Mouse (Mus musculus): ENCODE data around the gene Hist1h1e. TPM values are rescaled to one million over a fixed set of nuclear protein-coding genes. Genes with fewer than 3 reads are reported as not detected.

The Hist1h1e gene
- polyA plus RNA-seq, 1 experiment = 1.2 TPM

DNA sequence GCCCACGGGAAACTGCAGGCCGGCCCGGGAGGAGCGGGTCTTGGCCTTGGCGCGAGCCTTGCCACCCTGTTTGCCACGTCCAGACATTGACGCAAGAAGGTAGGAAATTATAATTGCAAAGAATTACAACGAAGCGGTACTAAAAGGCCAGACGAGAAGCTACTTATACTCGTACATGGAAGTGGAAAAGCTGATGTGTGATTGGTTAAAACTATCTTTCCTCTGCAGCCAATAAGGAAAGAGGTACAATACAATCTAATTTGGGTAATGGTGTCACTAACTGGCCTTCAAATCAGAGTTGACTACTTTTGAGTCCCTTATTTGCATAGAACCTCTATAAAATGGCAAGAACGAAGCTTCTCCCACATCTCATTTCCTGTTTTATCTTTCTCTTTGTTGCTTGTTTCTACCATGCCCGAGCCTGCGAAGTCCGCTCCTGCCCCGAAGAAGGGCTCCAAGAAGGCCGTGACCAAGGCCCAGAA, 51.3 kb downstream of the Hist1h1e start, which contains the start of the genes Hist1h2ae and Hist1h2bg:
Hist1h2ae (minus strand) TSS at position 199 of the 482 bp plus-strand sequence.
Hist1h2bg (plus strand) TSS at position 375 of the 482 bp plus-strand sequence.
- Histone ChIP-seq H3K27ac (ENCODE audit: insufficient read depth, low read depth, low read length) (peak within 1 kb of the TSS; percentile 77), H3K4me1 (ENCODE audit: control insufficient read depth, insufficient read depth, low read length) (no peaks in the 10 kb centered on the region; the same call in 1 of the 2 replicates), H3K27me3 (replicated peaks; ENCODE audit: control insufficient read depth, insufficient read depth, low read length) (peaks cover 2% of the 10 kb centered on the region; the same call in 1 of the 2 replicates), H3K36me3 (ENCODE audit: control insufficient read depth, insufficient read depth, low read length) (no peaks in the 10 kb centered on the region), H3K4me3 (ENCODE audit: insufficient read depth, low read depth, low read length) (peak within 1 kb of the TSS; percentile 60)
- TF ChIP-seq CTCF (conservative IDR thresholded peaks at IDR 0.05; ENCODE audit: insufficient read depth, insufficient read length, low read depth, low read length) (no peak), POLR2A (IDR thresholded peaks at IDR 0.05; ENCODE audit: low read depth, low read length) (no peak)
- DNase-seq = peak; percentile 85
- WGBS = under 1% methylated on average over 18 of the region's 18 CpGs

Other genes with a start within 250 kb of the Hist1h1e start
- gene Abt1, start 198.7 kb downstream of the Hist1h1e start, polyA plus RNA-seq (2012; rRNA removed) = 3.3 and 3.9 TPM in 2 replicates
- not detected in 2 replicates for gene Btn1a1, start 156.7 kb downstream of the Hist1h1e start, polyA plus RNA-seq (2012; rRNA removed)
- gene Btn2a2, start 133.7 kb downstream of the Hist1h1e start, polyA plus RNA-seq (2012; rRNA removed) = not detected in 2 replicates
- gene Hist1h4h, start 91.5 kb downstream of the Hist1h1e start, polyA plus RNA-seq (2012; rRNA removed) = 44.7 and 57.5 TPM in 2 replicates
- 4.3 and 8.0 TPM in 2 replicates for gene Hist1h2af, start 88.7 kb downstream of the Hist1h1e start, polyA plus RNA-seq (2012; rRNA removed)
- gene Hist1h3g, start 87.1 kb downstream of the Hist1h1e start, polyA plus RNA-seq (2012; rRNA removed) = 0.25 and 0.58 TPM in 2 replicates
- 0.27 and 0.36 TPM in 2 replicates for gene Hist1h2bh, start 79.2 kb downstream of the Hist1h1e start, polyA plus RNA-seq (2012; rRNA removed)
- gene Hist1h3f, start 78.5 kb downstream of the Hist1h1e start, polyA plus RNA-seq (2012; rRNA removed) = 0.74 and 0.87 TPM in 2 replicates
- gene Hist1h4f, start 70.9 kb downstream of the Hist1h1e start, polyA plus RNA-seq (2012; rRNA removed) = 1.4 and 2.5 TPM in 2 replicates
- gene Hist1h1d, start 69.3 kb downstream of the Hist1h1e start, polyA plus RNA-seq (2012; rRNA removed) = 0.05 and 0.09 TPM in 2 replicates
- gene Hist1h3e, start 60.2 kb downstream of the Hist1h1e start, polyA plus RNA-seq (2012; rRNA removed) = 3.8 and 4.3 TPM in 2 replicates
- gene Hist1h2ae, start 51.3 kb downstream of the Hist1h1e start, polyA plus RNA-seq (2012; rRNA removed) = 0.22 and 0.58 TPM in 2 replicates
- 3.1 and 4.6 TPM in 2 replicates for gene Hist1h2bg, start 51.2 kb downstream of the Hist1h1e start, polyA plus RNA-seq (2012; rRNA removed)
- gene Hist1h2bf, start 48.4 kb downstream of the Hist1h1e start, polyA plus RNA-seq (2012; rRNA removed) = 0.30 and 0.99 TPM in 2 replicates
- not detected in 2 replicates for gene Hist1h2ad, start 48.2 kb downstream of the Hist1h1e start, polyA plus RNA-seq (2012; rRNA removed)
- gene Hist1h3d, start 46.8 kb downstream of the Hist1h1e start, polyA plus RNA-seq (2012; rRNA removed) = 0.68 and 0.88 TPM in 2 replicates
- 3.7 and 5.4 TPM in 2 replicates for gene Hist1h4d, start 41.0 kb downstream of the Hist1h1e start, polyA plus RNA-seq (2012; rRNA removed)
- 1.2 TPM in 2 replicates for gene Hist1h2be, start 1.4 kb downstream of the Hist1h1e start, polyA plus RNA-seq (2012; rRNA removed)
- gene Hist1h2ac, start 61.4 kb upstream of the Hist1h1e start, polyA plus RNA-seq (2012; rRNA removed) = 0.43 and 0.44 TPM in 2 replicates
- gene Hist1h2bc, start 61.6 kb upstream of the Hist1h1e start, polyA plus RNA-seq (2012; rRNA removed) = 473 and 571 TPM in 2 replicates
- not detected in 2 replicates for gene Hist1h1t, start 73.3 kb upstream of the Hist1h1e start, polyA plus RNA-seq (2012; rRNA removed)
- 9.4 and 10.3 TPM in 2 replicates for gene Hist1h4c, start 75.9 kb upstream of the Hist1h1e start, polyA plus RNA-seq (2012; rRNA removed)
- 21.2 and 21.4 TPM in 2 replicates for gene Hfe, start 88.3 kb upstream of the Hist1h1e start, polyA plus RNA-seq (2012; rRNA removed)
- gene Hist1h1c, start 116.2 kb upstream of the Hist1h1e start, polyA plus RNA-seq (2012; rRNA removed) = 68.7 and 76.0 TPM in 2 replicates
- 0.39 and 1.1 TPM in 2 replicates for gene Hist1h3c, start 123.0 kb upstream of the Hist1h1e start, polyA plus RNA-seq (2012; rRNA removed)
- 2.0 and 2.8 TPM in 2 replicates for gene Hist1h2bb, start 124.2 kb upstream of the Hist1h1e start, polyA plus RNA-seq (2012; rRNA removed)
- gene Hist1h2ab, start 128.6 kb upstream of the Hist1h1e start, polyA plus RNA-seq (2012; rRNA removed) = 1.3 and 1.5 TPM in 2 replicates
- 0.88 and 1.4 TPM in 2 replicates for gene Hist1h3b, start 129.7 kb upstream of the Hist1h1e start, polyA plus RNA-seq (2012; rRNA removed)
- gene Hist1h4b, start 134.5 kb upstream of the Hist1h1e start, polyA plus RNA-seq (2012; rRNA removed) = 3.1 and 5.3 TPM in 2 replicates
- 0.91 and 2.3 TPM in 2 replicates for gene Hist1h4a, start 138.7 kb upstream of the Hist1h1e start, polyA plus RNA-seq (2012; rRNA removed)
- gene Hist1h3a, start 139.8 kb upstream of the Hist1h1e start, polyA plus RNA-seq (2012; rRNA removed) = 0.74 and 1.5 TPM in 2 replicates
- gene Hist1h1a, start 141.1 kb upstream of the Hist1h1e start, polyA plus RNA-seq (2012; rRNA removed) = 0.22 TPM in 1 of 2 replicates, not detected in the other
- 0.05 TPM in 1 of 2 replicates, not detected in the other for gene Trim38, start 147.4 kb upstream of the Hist1h1e start, polyA plus RNA-seq (2012; rRNA removed)
- gene Slc17a2, start 184.4 kb upstream of the Hist1h1e start, polyA plus RNA-seq (2012; rRNA removed) = 6.9 and 13.7 TPM in 2 replicates
- gene Slc17a3, start 216.9 kb upstream of the Hist1h1e start, polyA plus RNA-seq (2012; rRNA removed) = 142 and 150 TPM in 2 replicates
- 284 and 312 TPM in 2 replicates for gene Slc17a1, start 245.2 kb upstream of the Hist1h1e start, polyA plus RNA-seq (2012; rRNA removed)